Comparison of ENCODE assay signal across 10 mouse cellular contexts in genomic region chr10:100865501-100866181, GRCm38 (mm10).
DNase-seq lines count a peak whose midpoint lies in the region; ATAC-seq lines count a peak whose summit lies in the region.
"Had no signal": no experiment of that assay in that cellular context is flagged by ENCODE, and none has a peak within 500 bp of the region (broad histone marks: within the 10 kb centered on the region; RNA-seq: fewer than 3 reads in every experiment).

No protein-coding gene starts in this region.

- no peak overlapping the region for H3K27ac ChIP-seq in embryonic facial prominence, embryonic 11.5 days (replicated peaks; ENCODE audit: low read depth, low read length)
- no peak overlapping the region for H3K27ac ChIP-seq in embryonic facial prominence, embryonic 10.5 days (replicated peaks)
- H3K27ac ChIP-seq: liver, embryonic 14.5 days had no signal

- no peaks in the 10 kb centered on the region for H3K9me3 ChIP-seq in embryonic facial prominence, embryonic 11.5 days (replicated peaks; ENCODE audit: control insufficient read depth, low read length)
- no peaks in the 10 kb centered on the region for H3K9me3 ChIP-seq in embryonic facial prominence, embryonic 10.5 days

- no peaks in the 10 kb centered on the region for H3K36me3 ChIP-seq in embryonic facial prominence, embryonic 11.5 days (replicated peaks; ENCODE audit: control insufficient read depth, insufficient read depth, low read depth, low read length)
- no peaks in the 10 kb centered on the region for H3K36me3 ChIP-seq in embryonic facial prominence, embryonic 10.5 days (replicated peaks)

- WGBS in embryonic facial prominence, embryonic 11.5 days = 47% methylated on average over 6 of the region's 6 CpGs
- WGBS in embryonic facial prominence, embryonic 10.5 days = 45% methylated on average over 6 of the region's 6 CpGs

- ATAC-seq in embryonic facial prominence, embryonic 11.5 days (replicated peaks; ENCODE audit: insufficient number of reproducible peaks, low FRiP score, low TSS enrichment, low read depth) = no peak; the same call in 1 of the 2 replicates

- no peak overlapping the region for H3K9ac ChIP-seq in embryonic facial prominence, embryonic 11.5 days (replicated peaks; ENCODE audit: low read length)
- H3K9ac ChIP-seq: liver, embryonic 14.5 days had no signal

- H3K4me2 ChIP-seq in embryonic facial prominence, embryonic 11.5 days (ENCODE audit: low read depth, low read length) = no peak overlapping the region

- peak; percentile 35 for DNase-seq in embryonic facial prominence, embryonic 11.5 days (ENCODE audit: low spot score)
- DNase-seq in embryonic facial prominence, embryonic 10.5 days (ENCODE audit: low spot score) = no peak
- peak; percentile 35 for DNase-seq in forelimb bud, embryonic 11.5 days (ENCODE audit: low read depth, low spot score)
- peak; percentile 11 to 27 for DNase-seq in layer of hippocampus, postnatal 36 days
- peak; percentile 13 to 58 for DNase-seq in right cerebral cortex, adult 2 months (ENCODE audit: low spot score in 2 of 2)
- DNase-seq in spleen, postnatal 14 days (ENCODE audit: low spot score in 2 of 2) = no peak
- no peak for DNase-seq in adrenal gland, postnatal 4 days (ENCODE audit: low spot score in 2 of 2)
- no peak for DNase-seq in kidney, postnatal 36 days
- DNase-seq: cerebellum, postnatal 25 days had no signal

- H3K4me3 ChIP-seq in embryonic facial prominence, embryonic 11.5 days (ENCODE audit: low read depth, low read length) = no peak overlapping the region
- H3K4me3 ChIP-seq in embryonic facial prominence, embryonic 10.5 days = no peak overlapping the region

- H3K4me1 ChIP-seq in embryonic facial prominence, embryonic 11.5 days (ENCODE audit: control insufficient read depth, insufficient read depth, low read length) = no peaks in the 10 kb centered on the region
- no peaks in the 10 kb centered on the region for H3K4me1 ChIP-seq in embryonic facial prominence, embryonic 10.5 days

- no peaks in the 10 kb centered on the region for H3K27me3 ChIP-seq in embryonic facial prominence, embryonic 11.5 days (ENCODE audit: control insufficient read depth, insufficient read depth, low read length)
- H3K27me3 ChIP-seq in embryonic facial prominence, embryonic 10.5 days (replicated peaks; ENCODE audit: low read depth, poor library complexity, severe bottlenecking) = no peaks in the 10 kb centered on the region

Comparison
In these comparisons a context has a peak if more than half of its experiments do, and no peak if none do; other contexts are left out.
1. DNase-seq: peak in embryonic facial prominence, embryonic 11.5 days (single experiment), forelimb bud, embryonic 11.5 days (single experiment), layer of hippocampus, postnatal 36 days (2 of 2) and right cerebral cortex, adult 2 months (2 of 2); none in embryonic facial prominence, embryonic 10.5 days (single experiment), spleen, postnatal 14 days (0 of 2), adrenal gland, postnatal 4 days (0 of 2) and kidney, postnatal 36 days (0 of 2).